Mouse (Mus musculus) erythroid progenitor cell, adult 5-6 weeks (primary cell): ENCODE measurements around the gene Gys1. TPM values are rescaled to one million over a fixed set of nuclear protein-coding genes. Genes with fewer than 3 reads are reported as not detected.

Experiments
- total RNA-seq, 2 experiments: library from RNA; stranded (forward) in 1 of 2; stranded (reverse) in 1 of 2; fragments of 150-400 nt in 1 of 2; fragments of 186-747, 209-891 nt in 1 of 2; gene quantifications; 2 replicates each; pipeline versions ENCODE4 v1.2.3 to v1.2.4; 2015 to 2017; ENCODE audit warnings: low replicate concordance in 2 of 2

Gene Gys1
- total RNA-seq, 2 experiments from 2014 or later = 0.84 to 6.2 TPM

Other genes starting within 250 kb of the Gys1 start
Only the 30 nearest of the 32 such genes appear.
- not detected in 2 replicates for gene Ccdc155, start 230.0 kb upstream of the Gys1 start, total RNA-seq (2015; ENCODE audit: low replicate concordance)
- gene Ccdc155, start 230.0 kb upstream of the Gys1 start, total RNA-seq (2017; ENCODE audit: low replicate concordance) = not detected in 2 replicates
- gene Dkkl1, start 222.7 kb upstream of the Gys1 start, total RNA-seq (2015; ENCODE audit: low replicate concordance) = 6.3 and 8.6 TPM in 2 replicates
- 0.77 TPM in 1 of 2 replicates, not detected in the other for gene Dkkl1, start 222.7 kb upstream of the Gys1 start, total RNA-seq (2017; ENCODE audit: low replicate concordance)
- not detected in 2 replicates for gene Tead2, start 219.1 kb upstream of the Gys1 start, total RNA-seq (2015; ENCODE audit: low replicate concordance)
- gene Tead2, start 219.1 kb upstream of the Gys1 start, total RNA-seq (2017; ENCODE audit: low replicate concordance) = not detected in 2 replicates
- 82.2 and 86.1 TPM in 2 replicates for gene Cd37, start 195.7 kb upstream of the Gys1 start, total RNA-seq (2015; ENCODE audit: low replicate concordance)
- gene Cd37, start 195.7 kb upstream of the Gys1 start, total RNA-seq (2017; ENCODE audit: low replicate concordance) = 21.1 and 54.8 TPM in 2 replicates
- not detected in 2 replicates for gene Slc6a16, start 193.8 kb upstream of the Gys1 start, total RNA-seq (2015; ENCODE audit: low replicate concordance)
- gene Slc6a16, start 193.8 kb upstream of the Gys1 start, total RNA-seq (2017; ENCODE audit: low replicate concordance) = not detected in 2 replicates
- not detected in 2 replicates for gene Slc6a21, start 157.3 kb upstream of the Gys1 start, total RNA-seq (2015; ENCODE audit: low replicate concordance)
- not detected in 2 replicates for gene Slc6a21, start 157.3 kb upstream of the Gys1 start, total RNA-seq (2017; ENCODE audit: low replicate concordance)
- gene Trpm4, start 101.1 kb upstream of the Gys1 start, total RNA-seq (2015; ENCODE audit: low replicate concordance) = not detected in 2 replicates
- not detected in 2 replicates for gene Trpm4, start 101.1 kb upstream of the Gys1 start, total RNA-seq (2017; ENCODE audit: low replicate concordance)
- not detected in 2 replicates for gene Hrc, start 99.6 kb upstream of the Gys1 start, total RNA-seq (2015; ENCODE audit: low replicate concordance)
- not detected in 2 replicates for gene Hrc, start 99.6 kb upstream of the Gys1 start, total RNA-seq (2017; ENCODE audit: low replicate concordance)
- not detected in 2 replicates for gene Ppfia3, start 67.8 kb upstream of the Gys1 start, total RNA-seq (2015; ENCODE audit: low replicate concordance)
- not detected in 2 replicates for gene Ppfia3, start 67.8 kb upstream of the Gys1 start, total RNA-seq (2017; ENCODE audit: low replicate concordance)
- gene Lin7b, start 64.3 kb upstream of the Gys1 start, total RNA-seq (2015; ENCODE audit: low replicate concordance) = not detected in 2 replicates
- gene Lin7b, start 64.3 kb upstream of the Gys1 start, total RNA-seq (2017; ENCODE audit: low replicate concordance) = not detected in 2 replicates
- gene Snrnp70, start 39.1 kb upstream of the Gys1 start, total RNA-seq (2015; ENCODE audit: low replicate concordance) = 143 and 194 TPM in 2 replicates
- 312 and 348 TPM in 2 replicates for gene Snrnp70, start 39.1 kb upstream of the Gys1 start, total RNA-seq (2017; ENCODE audit: low replicate concordance)
- gene Kcna7, start 29.2 kb upstream of the Gys1 start, total RNA-seq (2015; ENCODE audit: low replicate concordance) = not detected in 2 replicates
- not detected in 2 replicates for gene Kcna7, start 29.2 kb upstream of the Gys1 start, total RNA-seq (2017; ENCODE audit: low replicate concordance)
- gene Ntf5, start 21.1 kb upstream of the Gys1 start, total RNA-seq (2015; ENCODE audit: low replicate concordance) = not detected in 2 replicates
- gene Ntf5, start 21.1 kb upstream of the Gys1 start, total RNA-seq (2017; ENCODE audit: low replicate concordance) = not detected in 2 replicates
- gene Lhb, start 14.0 kb upstream of the Gys1 start, total RNA-seq (2015; ENCODE audit: low replicate concordance) = not detected in 2 replicates
- gene Lhb, start 14.0 kb upstream of the Gys1 start, total RNA-seq (2017; ENCODE audit: low replicate concordance) = not detected in 2 replicates
- gene Ruvbl2, start 3.3 kb downstream of the Gys1 start, total RNA-seq (2015; ENCODE audit: low replicate concordance) = 39.0 and 53.3 TPM in 2 replicates
- 22.6 and 28.8 TPM in 2 replicates for gene Ruvbl2, start 3.3 kb downstream of the Gys1 start, total RNA-seq (2017; ENCODE audit: low replicate concordance)
- gene Ftl1, start 25.0 kb downstream of the Gys1 start, total RNA-seq (2015; ENCODE audit: low replicate concordance) = 2,156 and 2,353 TPM in 2 replicates
- gene Ftl1, start 25.0 kb downstream of the Gys1 start, total RNA-seq (2017; ENCODE audit: low replicate concordance) = 950 and 960 TPM in 2 replicates
- 10.1 and 43.6 TPM in 2 replicates for gene Bax, start 32.1 kb downstream of the Gys1 start, total RNA-seq (2015; ENCODE audit: low replicate concordance)
- 10.3 and 15.9 TPM in 2 replicates for gene Bax, start 32.1 kb downstream of the Gys1 start, total RNA-seq (2017; ENCODE audit: low replicate concordance)
- 0.84 TPM in 1 of 2 replicates, not detected in the other for gene Tulp2, start 47.0 kb downstream of the Gys1 start, total RNA-seq (2015; ENCODE audit: low replicate concordance)
- gene Tulp2, start 47.0 kb downstream of the Gys1 start, total RNA-seq (2017; ENCODE audit: low replicate concordance) = not detected in 2 replicates
- gene Gm45808, start 52.0 kb downstream of the Gys1 start, total RNA-seq (2015; ENCODE audit: low replicate concordance) = not detected in 2 replicates
- gene Gm45808, start 52.0 kb downstream of the Gys1 start, total RNA-seq (2017; ENCODE audit: low replicate concordance) = 4.9 TPM in 1 of 2 replicates, not detected in the other
- gene Dhdh, start 54.0 kb downstream of the Gys1 start, total RNA-seq (2015; ENCODE audit: low replicate concordance) = 0.42 and 3.6 TPM in 2 replicates
- gene Dhdh, start 54.0 kb downstream of the Gys1 start, total RNA-seq (2017; ENCODE audit: low replicate concordance) = 1.0 and 1.6 TPM in 2 replicates
- gene Nucb1, start 75.6 kb downstream of the Gys1 start, total RNA-seq (2015; ENCODE audit: low replicate concordance) = 164 and 168 TPM in 2 replicates
- 789 and 905 TPM in 2 replicates for gene Nucb1, start 75.6 kb downstream of the Gys1 start, total RNA-seq (2017; ENCODE audit: low replicate concordance)
- gene Ppp1r15a, start 91.4 kb downstream of the Gys1 start, total RNA-seq (2015; ENCODE audit: low replicate concordance) = 814 and 867 TPM in 2 replicates
- gene Ppp1r15a, start 91.4 kb downstream of the Gys1 start, total RNA-seq (2017; ENCODE audit: low replicate concordance) = 569 and 633 TPM in 2 replicates
- gene Plekha4, start 91.5 kb downstream of the Gys1 start, total RNA-seq (2015; ENCODE audit: low replicate concordance) = 7.2 TPM in 1 of 2 replicates, not detected in the other
- 0.08 and 0.90 TPM in 2 replicates for gene Plekha4, start 91.5 kb downstream of the Gys1 start, total RNA-seq (2017; ENCODE audit: low replicate concordance)
- not detected in 2 replicates for gene Hsd17b14, start 120.0 kb downstream of the Gys1 start, total RNA-seq (2015; ENCODE audit: low replicate concordance)
- not detected in 2 replicates for gene Hsd17b14, start 120.0 kb downstream of the Gys1 start, total RNA-seq (2017; ENCODE audit: low replicate concordance)
- 8.4 and 17.7 TPM in 2 replicates for gene Bcat2, start 135.3 kb downstream of the Gys1 start, total RNA-seq (2015; ENCODE audit: low replicate concordance)
- 4.0 and 22.0 TPM in 2 replicates for gene Bcat2, start 135.3 kb downstream of the Gys1 start, total RNA-seq (2017; ENCODE audit: low replicate concordance)
- not detected in 2 replicates for gene Fgf21, start 180.6 kb downstream of the Gys1 start, total RNA-seq (2015; ENCODE audit: low replicate concordance)
- not detected in 2 replicates for gene Fgf21, start 180.6 kb downstream of the Gys1 start, total RNA-seq (2017; ENCODE audit: low replicate concordance)
- gene Fut1, start 182.4 kb downstream of the Gys1 start, total RNA-seq (2015; ENCODE audit: low replicate concordance) = not detected in 2 replicates
- not detected in 2 replicates for gene Fut1, start 182.4 kb downstream of the Gys1 start, total RNA-seq (2017; ENCODE audit: low replicate concordance)
- gene Izumo1, start 187.0 kb downstream of the Gys1 start, total RNA-seq (2015; ENCODE audit: low replicate concordance) = not detected in 2 replicates
- not detected in 2 replicates for gene Izumo1, start 187.0 kb downstream of the Gys1 start, total RNA-seq (2017; ENCODE audit: low replicate concordance)
- gene Rasip1, start 192.6 kb downstream of the Gys1 start, total RNA-seq (2015; ENCODE audit: low replicate concordance) = not detected in 2 replicates
- gene Rasip1, start 192.6 kb downstream of the Gys1 start, total RNA-seq (2017; ENCODE audit: low replicate concordance) = not detected in 2 replicates
- gene Mamstr, start 205.1 kb downstream of the Gys1 start, total RNA-seq (2015; ENCODE audit: low replicate concordance) = not detected in 2 replicates
- not detected in 2 replicates for gene Mamstr, start 205.1 kb downstream of the Gys1 start, total RNA-seq (2017; ENCODE audit: low replicate concordance)